In genomic region chr13:35800270-35800669, GRCm38 (mm10) we compare ENCODE assay signal across 27 mouse cellular contexts.
"Had no signal": no experiment of that assay in that cellular context is flagged by ENCODE, and none has a peak within 500 bp of the region (broad histone marks: within the 10 kb centered on the region; RNA-seq: fewer than 3 reads in every experiment).

No protein-coding gene starts in this region.

- H3K36me3 ChIP-seq: embryonic facial prominence, embryonic 12.5 days; embryonic facial prominence, embryonic 13.5 days; embryonic facial prominence, embryonic 15.5 days; forebrain, embryonic 12.5 days; forebrain, embryonic 15.5 days had no signal

- DNase-seq: cerebellum, adult 8-10 months; cerebellum, adult 9-10 months; cerebellum, adult 9-11 months; cerebellum, postnatal 10 days; cerebellum, postnatal 14 days; cerebellum, postnatal 25 days; cerebellum, postnatal 36 days; embryo, embryonic 11 days; gastrocnemius, adult 2 months; gastrocnemius, postnatal 10 days; gastrocnemius, postnatal 14 days; gastrocnemius, postnatal 36 days; heart, adult 11 months; heart, adult 18-20 months; heart, adult 2 months had no signal

- H3K4me3 ChIP-seq: embryonic facial prominence, embryonic 10.5 days; embryonic facial prominence, embryonic 12.5 days; embryonic facial prominence, embryonic 13.5 days; embryonic facial prominence, embryonic 15.5 days; erythroblast, embryonic 14.5 days; forebrain, embryonic 10.5 days; forebrain, embryonic 12.5 days; forebrain, embryonic 13.5 days; forebrain, embryonic 15.5 days; gastrocnemius, adult 2 months; heart, adult 2 months had no signal

- H3K4me1 ChIP-seq: forebrain, embryonic 15.5 days had no signal

- H3K9me3 ChIP-seq: embryonic facial prominence, embryonic 12.5 days; embryonic facial prominence, embryonic 13.5 days; embryonic facial prominence, embryonic 15.5 days; forebrain, embryonic 12.5 days; forebrain, embryonic 13.5 days; forebrain, embryonic 15.5 days had no signal

- H3K9ac ChIP-seq: embryonic facial prominence, embryonic 12.5 days; embryonic facial prominence, embryonic 13.5 days; embryonic facial prominence, embryonic 15.5 days; forebrain, embryonic 12.5 days; forebrain, embryonic 13.5 days; forebrain, embryonic 15.5 days; forebrain, postnatal 0 days had no signal

- ATAC-seq: forebrain, embryonic 13.5 days; forebrain, embryonic 14.5 days; forebrain, embryonic 15.5 days; forebrain, embryonic 16.5 days had no signal

- H3K27me3 ChIP-seq: embryonic facial prominence, embryonic 12.5 days; embryonic facial prominence, embryonic 13.5 days; embryonic facial prominence, embryonic 15.5 days; forebrain, embryonic 12.5 days; forebrain, embryonic 13.5 days; forebrain, embryonic 15.5 days had no signal

- H3K27ac ChIP-seq: embryonic facial prominence, embryonic 10.5 days; embryonic facial prominence, embryonic 12.5 days; embryonic facial prominence, embryonic 13.5 days; embryonic facial prominence, embryonic 15.5 days; forebrain, embryonic 10.5 days; forebrain, embryonic 12.5 days; forebrain, embryonic 13.5 days; forebrain, embryonic 15.5 days; gastrocnemius, adult 2 months; heart, adult 2 months had no signal

- H3K4me2 ChIP-seq: embryonic facial prominence, embryonic 12.5 days; embryonic facial prominence, embryonic 13.5 days; embryonic facial prominence, embryonic 15.5 days; forebrain, embryonic 12.5 days; forebrain, embryonic 13.5 days; forebrain, embryonic 15.5 days had no signal
